Mouse (Mus musculus) lung, adult 2 months (tissue): ENCODE data around the gene 1110008L16Rik.

Source experiments
- CTCF ChIP-seq: fragments of 200-500 bp; IDR thresholded peaks from 2 replicates; pipeline ENCODE4 v1.5.1; 2011; ENCODE audit warnings: mild to moderate bottlenecking, low read length, control low read depth; ENCODE audit not compliant: insufficient read depth
- POLR2A ChIP-seq: fragments of 200-500 bp; IDR thresholded peaks from 2 replicates; pipeline ENCODE4 v1.6.1; 2011; ENCODE audit warnings: low read depth, mild to moderate bottlenecking, control low read depth, low read length, borderline replicate concordance; ENCODE audit errors: extremely low read depth

- no peak for TF ChIP-seq POLR2A
- TF ChIP-seq CTCF: no peak
Observed at GRCm38 (mm10) chr12:55384023-55384749, 84.8 kb downstream of the 1110008L16Rik start, which contains the start of gene Psma6.
